Mouse (Mus musculus): Measurements from ENCODE around the gene Stk39.
"Not testable (repeated sequence)": the region's sequence is repeated elsewhere in the genome, so short reads cannot be mapped to it uniquely, and the experiment has no call there.

Gene Stk39

GRCm38 (mm10) chr2:68249855-68250424 lies 222.1 kb downstream of the Stk39 start:
- in situ Hi-C loops (cut with MboI; ENCODE audit: unreplicated experiment in 2 of 2): no loop called here

- in situ Hi-C loops (cut with MboI; ENCODE audit: unreplicated experiment in 2 of 2): no loop called here
Measured at GRCm38 (mm10) chr2:68246284-68246683, 225.8 kb downstream of the Stk39 start.

GRCm38 (mm10) chr2:68244556-68244955 lies 227.5 kb downstream of the Stk39 start:
- in situ Hi-C loops (cut with MboI; ENCODE audit: unreplicated experiment in 2 of 2): no loop called here

GRCm38 (mm10) chr2:68243879-68244553 lies 228.1 kb downstream of the Stk39 start:
- in situ Hi-C loops (cut with MboI; ENCODE audit: unreplicated experiment in 2 of 2): no loop called here

- in situ Hi-C loops (cut with MboI; ENCODE audit: unreplicated experiment in 2 of 2): no loop called here
Measured at GRCm38 (mm10) chr2:68243273-68243672, 228.8 kb downstream of the Stk39 start.

- in situ Hi-C loops (cut with MboI; ENCODE audit: unreplicated experiment in 2 of 2): no loop called here
Measured at GRCm38 (mm10) chr2:68242069-68242468, 230.0 kb downstream of the Stk39 start.

GRCm38 (mm10) chr2:68241640-68242039 lies 230.4 kb downstream of the Stk39 start:
- in situ Hi-C loops (cut with MboI; ENCODE audit: unreplicated experiment in 2 of 2): no loop called here

GRCm38 (mm10) chr2:68239415-68239814 lies 232.7 kb downstream of the Stk39 start:
- in situ Hi-C loops (cut with MboI; ENCODE audit: unreplicated experiment in 2 of 2): not testable (repeated sequence)

GRCm38 (mm10) chr2:68232929-68233328 lies 239.1 kb downstream of the Stk39 start:
- in situ Hi-C loops (cut with MboI; ENCODE audit: unreplicated experiment in 2 of 2): no loop called here

- in situ Hi-C loops (cut with MboI; ENCODE audit: unreplicated experiment in 2 of 2): no loop called here
Measured at GRCm38 (mm10) chr2:68229872-68230271, 242.2 kb downstream of the Stk39 start.

- in situ Hi-C loops (cut with MboI; ENCODE audit: unreplicated experiment in 2 of 2): no loop called here
Measured at GRCm38 (mm10) chr2:68229081-68229480, 243.0 kb downstream of the Stk39 start.

GRCm38 (mm10) chr2:68222227-68222873 lies 249.7 kb downstream of the Stk39 start:
- in situ Hi-C loops (cut with MboI; ENCODE audit: unreplicated experiment in 2 of 2): no loop called here

GRCm38 (mm10) chr2:68221226-68221625 lies 250.8 kb downstream of the Stk39 start:
- in situ Hi-C loops (cut with MboI; ENCODE audit: unreplicated experiment in 2 of 2): no loop called here

- in situ Hi-C loops (cut with MboI; ENCODE audit: unreplicated experiment in 2 of 2): no loop called here
Measured at GRCm38 (mm10) chr2:68219823-68220222, 252.2 kb downstream of the Stk39 start.

- in situ Hi-C loops (cut with MboI; ENCODE audit: unreplicated experiment in 2 of 2): no loop called here
Measured at GRCm38 (mm10) chr2:68215176-68215575, 256.9 kb downstream of the Stk39 start.

- in situ Hi-C loops (cut with MboI; ENCODE audit: unreplicated experiment in 2 of 2): no loop called here
Measured at GRCm38 (mm10) chr2:68214400-68214799, 257.7 kb downstream of the Stk39 start.

- in situ Hi-C loops (cut with MboI; ENCODE audit: unreplicated experiment in 2 of 2): no loop called here
Measured at GRCm38 (mm10) chr2:68211443-68211842, 260.6 kb downstream of the Stk39 start.

GRCm38 (mm10) chr2:68196245-68196644 lies 275.8 kb downstream of the Stk39 start:
- in situ Hi-C loops (cut with MboI; ENCODE audit: unreplicated experiment in 2 of 2): no loop called here

GRCm38 (mm10) chr2:68194444-68194843 lies 277.6 kb downstream of the Stk39 start:
- in situ Hi-C loops (cut with MboI; ENCODE audit: unreplicated experiment in 2 of 2): no loop called here

GRCm38 (mm10) chr2:68193465-68193837 lies 278.6 kb downstream of the Stk39 start:
- in situ Hi-C loops (cut with MboI; ENCODE audit: unreplicated experiment in 2 of 2): no loop called here

- in situ Hi-C loops (cut with MboI; ENCODE audit: unreplicated experiment in 2 of 2): no loop called here
Measured at GRCm38 (mm10) chr2:68192605-68193464, 279.2 kb downstream of the Stk39 start.

Measured in v-Abl transformed pro-B cells (cell line).